Mouse (Mus musculus) lung, embryonic 16.5 days (tissue): ENCODE measurements around the gene Igdcc4. TPM values are rescaled to one million over a fixed set of nuclear protein-coding genes. Genes with fewer than 3 reads are reported as not detected.
"Not testable (repeated sequence)": the region's sequence is repeated elsewhere in the genome, so short reads cannot be mapped to it uniquely, and the experiment has no call there.

Experiments used
- ATAC-seq: fragments of 200-750 bp; cut with Nextera tagmentation; 2 replicates; pipeline ENCODE4 v1.8.0; 2017; ENCODE audit warnings: low read depth, mild to moderate bottlenecking, moderate library complexity
- H3K27ac ChIP-seq: fragments of 300-500 bp; sonication (generic); 2 replicates; pipeline ENCODE4 v1.5.1; 2014; ENCODE audit warnings: mild to moderate bottlenecking, control low read depth, low read length
- H3K27me3 ChIP-seq: fragments of 300-500 bp; sonication (generic); 2 replicates; pipeline ENCODE4 v1.6.1; 2014; ENCODE audit warnings: low read depth, low read length, mixed read lengths; ENCODE audit not compliant: control insufficient read depth, insufficient read depth
- H3K36me3 ChIP-seq: fragments of 300-500 bp; sonication (generic); 2 replicates; pipeline ENCODE4 v1.6.1; 2014; ENCODE audit warnings: low read length; ENCODE audit not compliant: control insufficient read depth, insufficient read depth
- H3K4me1 ChIP-seq: fragments of 300-500 bp; sonication (generic); replicated peaks from 2 replicates; pipeline ENCODE4 v1.6.1; 2014; ENCODE audit warnings: low read length, mixed read lengths; ENCODE audit not compliant: control insufficient read depth, insufficient read depth
- H3K4me2 ChIP-seq: fragments of 300-500 bp; sonication (generic); 2 replicates; pipeline ENCODE4 v1.6.1; 2014; ENCODE audit warnings: low read depth, low read length, control low read depth
- H3K4me3 ChIP-seq: fragments of 300-500 bp; sonication (generic); 2 replicates; pipeline ENCODE4 v1.5.1; 2014; ENCODE audit warnings: mild to moderate bottlenecking, low read length, control low read depth
- H3K9ac ChIP-seq: fragments of 300-500 bp; sonication (generic); 2 replicates; pipeline ENCODE4 v1.6.1; 2014; ENCODE audit warnings: low read length, control low read depth
- H3K9me3 ChIP-seq: fragments of 300-500 bp; sonication (generic); 2 replicates; pipeline ENCODE4 v1.6.1; 2016; ENCODE audit warnings: low read length; ENCODE audit not compliant: control insufficient read depth
- WGBS: fragments of 180-500 bp; shearing (Covaris S2); extraction: QIAGEN DNeasy Blood & Tissue Kit; methylation state at CpG from one replicate; pipeline ENCODE4 v1.1.7; 2014; 5-methylcytosine and 5-hydroxymethylcytosine counted together
- polyA plus RNA-seq: library from polyadenylated mRNA; unstranded; fragments of >200 nt; fragmentation: Nextera tagmentation; extraction: Ambion mirVana; gene quantifications from 2 replicates; pipeline ENCODE4 v1.2.1, GENCODE M21; 2015

Gene Igdcc4
- polyA plus RNA-seq: 11.0 and 11.3 TPM in 2 replicates

GRCm38 (mm10) chr9:65100991-65101685 lies at the start of gene Igdcc4:
Igdcc4 (plus strand) TSS chr9:65101486.
- 3% methylated on average over 17 of the region's 76 CpGs for WGBS
- Histone ChIP-seq H3K27ac (peak within 1 kb of the TSS; percentile 76), H3K9me3 (peaks cover 6% of the 10 kb centered on the region), H3K4me3 (peak within 1 kb of the TSS; percentile 82), H3K4me1 (peaks cover 5% of the 10 kb centered on the region; the same call in 1 of the 2 replicates), H3K4me2 (peak within 1 kb of the TSS; percentile 99), H3K36me3 (no peaks in the 10 kb centered on the region), H3K27me3 (no peaks in the 10 kb centered on the region), H3K9ac (peak within 1 kb of the TSS; percentile 82)
- peak; percentile 42 for ATAC-seq

- 81% methylated on average over 7 of the region's 7 CpGs for WGBS
These were observed 37.0 kb upstream of the Igdcc4 start for GRCm38 (mm10) chr9:65064251-65064650.

GRCm38 (mm10) chr9:65070587-65070986 lies 30.7 kb upstream of the Igdcc4 start:
- Histone ChIP-seq H3K4me3 (no peak overlapping the region), H3K27me3 (no peaks in the 10 kb centered on the region), H3K9me3 (no peaks in the 10 kb centered on the region), H3K4me2 (no peak overlapping the region), H3K9ac (no peak overlapping the region), H3K36me3 (peaks cover 28% of the 10 kb centered on the region), H3K27ac (no peak overlapping the region), H3K4me1 (no peaks in the 10 kb centered on the region)
- ATAC-seq: no peak
- 90% methylated on average over 3 of the region's 3 CpGs for WGBS

More at GRCm38 (mm10) chr9:65064251-65064650, 37.0 kb upstream of the Igdcc4 start:
- no peak overlapping the region for H3K9ac ChIP-seq
- H3K27me3 ChIP-seq: no peaks in the 10 kb centered on the region
- H3K36me3 ChIP-seq: peaks cover 45% of the 10 kb centered on the region
- H3K4me3 ChIP-seq: no peak overlapping the region
- no peak overlapping the region for H3K4me2 ChIP-seq
- H3K9me3 ChIP-seq: no peaks in the 10 kb centered on the region
- no peak overlapping the region for H3K27ac ChIP-seq
- no peak for ATAC-seq
- no peaks in the 10 kb centered on the region for H3K4me1 ChIP-seq

- Histone ChIP-seq H3K4me3 (no peak overlapping the region), H3K9ac (no peak overlapping the region), H3K4me1 (no peaks in the 10 kb centered on the region), H3K9me3 (no peaks in the 10 kb centered on the region), H3K27me3 (no peaks in the 10 kb centered on the region), H3K27ac (no peak overlapping the region), H3K4me2 (no peak overlapping the region), H3K36me3 (peaks cover 23% of the 10 kb centered on the region)
- ATAC-seq: no peak
- 58% methylated on average over 9 of the region's 9 CpGs for WGBS
These were observed 27.7 kb upstream of the Igdcc4 start for GRCm38 (mm10) chr9:65073555-65073954.

DNA sequence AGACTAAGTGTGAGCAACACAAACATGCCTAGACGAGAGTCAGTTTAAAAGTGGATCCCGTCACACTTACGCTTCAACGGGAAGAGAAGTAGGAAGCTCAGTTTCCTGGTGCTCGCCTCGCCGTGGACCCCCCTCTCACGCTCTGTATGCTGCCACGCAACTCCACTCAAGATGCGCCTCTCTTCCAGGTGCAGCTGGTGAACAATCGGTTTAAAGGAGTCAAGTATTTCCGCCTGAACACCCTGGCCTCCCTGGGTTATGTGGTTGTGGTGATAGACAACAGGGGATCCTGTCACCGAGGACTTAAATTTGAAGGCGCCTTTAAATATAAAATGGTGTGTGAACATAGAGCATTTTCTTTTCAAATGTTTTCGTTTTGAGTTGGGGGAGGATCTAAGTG lies 27.0 kb upstream of the Igdcc4 start:
- no peak overlapping the region for H3K4me2 ChIP-seq
- H3K27ac ChIP-seq: no peak overlapping the region
- no peak for ATAC-seq
- WGBS: 72% methylated on average over 15 of the region's 15 CpGs
- H3K4me1 ChIP-seq: no peaks in the 10 kb centered on the region
- H3K4me3 ChIP-seq: no peak overlapping the region
- H3K9me3 ChIP-seq: no peaks in the 10 kb centered on the region
- no peak overlapping the region for H3K9ac ChIP-seq
- no peaks in the 10 kb centered on the region for H3K27me3 ChIP-seq
- H3K36me3 ChIP-seq: peaks cover 19% of the 10 kb centered on the region

DNA sequence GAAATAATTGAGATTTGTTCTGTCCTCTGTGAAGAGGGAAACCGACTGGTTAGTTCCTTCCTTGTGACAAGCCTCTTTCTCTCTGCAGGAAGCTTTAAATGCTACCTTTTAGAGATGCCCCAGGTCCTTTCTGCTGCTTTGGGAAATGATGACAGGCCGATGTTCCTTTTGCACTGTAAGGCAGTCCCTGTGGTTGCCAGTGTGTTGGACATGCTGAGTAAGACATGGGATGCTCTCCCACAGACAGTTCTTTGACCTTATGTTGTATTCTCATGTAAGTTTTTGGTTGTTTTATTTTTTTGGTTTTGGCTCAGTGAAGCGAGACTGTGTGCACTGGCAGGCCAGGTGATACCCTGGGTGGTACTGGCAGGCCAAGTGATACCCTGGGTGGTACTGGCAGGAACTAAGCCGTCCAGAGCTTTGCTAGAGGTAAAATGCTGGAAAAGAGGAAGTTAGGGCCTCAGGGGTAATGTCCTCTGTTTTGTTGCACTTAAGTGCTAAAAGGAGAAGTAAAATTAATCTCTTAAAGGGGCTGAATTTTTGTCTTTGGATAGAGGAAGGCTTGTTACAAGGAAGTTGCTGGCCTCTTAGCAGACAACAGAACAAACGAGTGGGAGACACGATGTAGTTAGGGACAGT lies 26.3 kb upstream of the Igdcc4 start:
- Histone ChIP-seq H3K36me3 (peaks cover 19% of the 10 kb centered on the region), H3K4me1 (no peaks in the 10 kb centered on the region), H3K27me3 (no peaks in the 10 kb centered on the region), H3K9me3 (no peaks in the 10 kb centered on the region), H3K27ac (no peak overlapping the region), H3K4me2 (no peak overlapping the region), H3K4me3 (no peak overlapping the region), H3K9ac (no peak overlapping the region)
- whole genome bisulfite sequencing: 83% methylated on average over 6 of the region's 6 CpGs
- ATAC-seq: no peak

- H3K36me3 ChIP-seq: peaks cover 22% of the 10 kb centered on the region
- H3K4me2 ChIP-seq: no peak overlapping the region
These were observed 23.8 kb upstream of the Igdcc4 start for GRCm38 (mm10) chr9:65077536-65077935.

DNA sequence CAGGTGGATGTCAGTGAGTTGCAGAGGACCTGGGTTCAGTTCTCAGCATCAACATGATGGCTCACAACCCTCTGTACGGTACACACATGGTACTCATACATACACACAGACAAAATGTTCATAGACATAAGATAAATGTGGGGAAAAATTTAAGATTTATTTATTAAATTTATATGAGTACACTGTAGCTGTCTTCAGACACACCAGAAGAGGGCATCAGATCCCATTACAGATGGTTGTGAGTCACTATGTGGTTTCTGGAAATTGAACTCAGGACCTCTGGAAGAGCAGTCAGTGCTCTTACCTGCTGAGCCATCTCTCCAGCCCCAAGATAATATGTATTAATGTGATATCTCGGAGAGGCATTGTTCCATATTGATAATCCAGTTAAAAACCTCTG lies 21.1 kb upstream of the Igdcc4 start:
- WGBS: 93% methylated on average over 2 of the region's 2 CpGs
- not testable (repeated sequence) for H3K4me1 ChIP-seq, H3K27me3 ChIP-seq, H3K4me2 ChIP-seq, H3K27ac ChIP-seq, H3K4me3 ChIP-seq, ATAC-seq, H3K9ac ChIP-seq, H3K9me3 ChIP-seq
- peaks cover 26% of the 10 kb centered on the region for H3K36me3 ChIP-seq

More at GRCm38 (mm10) chr9:65077536-65077935, 23.8 kb upstream of the Igdcc4 start:
- 93% methylated on average over 5 of the region's 5 CpGs for WGBS
- ATAC-seq: no peak
- Histone ChIP-seq H3K4me1 (no peaks in the 10 kb centered on the region), H3K9me3 (no peaks in the 10 kb centered on the region), H3K27ac (no peak overlapping the region), H3K4me3 (no peak overlapping the region), H3K9ac (no peak overlapping the region), H3K27me3 (no peaks in the 10 kb centered on the region)

DNA sequence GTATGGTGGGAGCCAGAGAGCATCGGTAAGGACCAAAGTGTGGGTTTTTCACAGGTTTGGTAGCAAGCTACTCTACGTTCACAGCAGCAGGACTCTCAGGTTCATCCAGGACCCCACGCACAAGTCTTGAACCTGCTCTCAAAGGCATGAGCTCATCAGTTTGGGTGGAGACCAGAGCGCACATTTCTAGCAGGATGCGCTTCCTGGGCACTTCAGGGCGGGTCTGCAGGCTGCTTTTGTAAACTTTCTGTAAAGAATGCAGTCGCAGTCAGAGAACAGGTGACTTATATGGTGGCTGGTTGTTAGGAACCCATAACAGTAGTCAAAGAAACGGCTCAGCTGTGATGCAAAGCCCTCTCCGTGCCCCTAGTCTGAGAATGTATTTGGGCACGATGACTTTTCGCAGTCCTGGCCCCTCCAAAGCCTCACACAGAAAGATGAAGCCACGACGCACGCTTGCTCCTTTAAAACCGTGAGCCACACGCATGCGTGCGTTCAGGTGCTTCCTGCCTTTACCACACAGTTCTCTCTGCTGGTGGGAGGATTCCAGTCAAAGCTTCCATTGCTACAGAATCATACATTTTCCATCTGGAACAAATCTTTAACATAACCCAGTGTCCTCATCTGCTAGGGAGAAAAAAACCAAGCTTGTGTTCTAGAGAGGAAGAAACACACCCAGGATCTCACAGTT lies 18.1 kb upstream of the Igdcc4 start:
- Histone ChIP-seq H3K36me3 (peaks cover 21% of the 10 kb centered on the region), H3K27ac (no peak overlapping the region), H3K9me3 (no peaks in the 10 kb centered on the region), H3K4me2 (no peak overlapping the region), H3K9ac (no peak overlapping the region), H3K27me3 (no peaks in the 10 kb centered on the region), H3K4me3 (no peak overlapping the region), H3K4me1 (no peaks in the 10 kb centered on the region)
- WGBS: 87% methylated on average over 18 of the region's 18 CpGs
- no peak for ATAC-seq
